In the genomic region with DNA sequence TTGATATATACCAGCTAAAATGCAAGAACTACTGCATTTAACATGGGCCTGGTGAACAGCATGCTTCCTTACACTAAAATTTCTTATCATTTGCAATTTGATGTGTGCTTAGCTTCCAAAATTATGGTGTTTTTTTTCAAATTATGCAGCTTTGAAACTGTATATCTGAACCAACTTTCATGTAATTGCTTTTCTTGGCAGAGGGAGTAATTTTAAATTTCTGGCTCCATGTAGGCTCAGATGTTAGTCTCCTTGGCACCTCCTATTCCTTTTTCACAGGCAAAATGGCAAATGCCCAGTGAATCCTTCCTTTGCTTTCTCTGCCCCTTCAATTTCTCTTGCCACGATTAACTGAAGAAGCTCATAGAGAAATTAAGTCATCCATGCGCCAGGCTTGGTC, we compare ENCODE assay signal across 19 mouse cellular contexts.
"Had no signal": no experiment of that assay in that cellular context is flagged by ENCODE, and none has a peak within 500 bp of the region (broad histone marks: within the 10 kb centered on the region; RNA-seq: fewer than 3 reads in every experiment).

No protein-coding gene starts in this region.

- H3K9me3 ChIP-seq: limb, embryonic 12.5 days; limb, embryonic 15.5 days; midbrain, embryonic 12.5 days; midbrain, embryonic 15.5 days; neural tube, embryonic 12.5 days; neural tube, embryonic 15.5 days had no signal

- H3K4me2 ChIP-seq: limb, embryonic 12.5 days; limb, embryonic 15.5 days; liver, embryonic 11.5 days; lung, embryonic 14.5 days; midbrain, embryonic 12.5 days; midbrain, embryonic 15.5 days; neural tube, embryonic 12.5 days; neural tube, embryonic 15.5 days had no signal

- ATAC-seq: liver, postnatal 0 days; lung, postnatal 0 days; midbrain, embryonic 15.5 days had no signal

- H3K36me3 ChIP-seq: limb, embryonic 12.5 days; limb, embryonic 15.5 days; midbrain, embryonic 12.5 days; midbrain, embryonic 15.5 days; neural tube, embryonic 12.5 days; neural tube, embryonic 15.5 days had no signal

- H3K4me3 ChIP-seq: layer of hippocampus, adult 2 months; limb, embryonic 12.5 days; limb, embryonic 15.5 days; midbrain, embryonic 12.5 days; midbrain, embryonic 15.5 days; neural tube, embryonic 12.5 days; neural tube, embryonic 15.5 days had no signal

- H3K27ac ChIP-seq: kidney, postnatal 0 days; layer of hippocampus, adult 2 months; limb, embryonic 12.5 days; limb, embryonic 15.5 days; liver, embryonic 14.5 days; macrophage; midbrain, embryonic 12.5 days; midbrain, embryonic 15.5 days; neural tube, embryonic 12.5 days; neural tube, embryonic 15.5 days had no signal

- H3K27me3 ChIP-seq: limb, embryonic 12.5 days; limb, embryonic 15.5 days; midbrain, embryonic 12.5 days; midbrain, embryonic 15.5 days; neural tube, embryonic 12.5 days; neural tube, embryonic 15.5 days had no signal

- DNase-seq: kidney, postnatal 25 days; layer of hippocampus, adult 9-11 months; left cerebral cortex, postnatal 4 days; liver, postnatal 0 days; lung, embryonic 14.5 days; thymus, adult 18-20 months; thymus, postnatal 36 days had no signal

- H3K4me1 ChIP-seq: limb, embryonic 12.5 days; limb, embryonic 15.5 days; midbrain, embryonic 12.5 days; midbrain, embryonic 15.5 days; neural tube, embryonic 12.5 days; neural tube, embryonic 15.5 days had no signal

- H3K9ac ChIP-seq: limb, embryonic 12.5 days; limb, embryonic 15.5 days; liver, embryonic 14.5 days; liver, postnatal 0 days; lung, embryonic 14.5 days; midbrain, embryonic 12.5 days; midbrain, embryonic 15.5 days; neural tube, embryonic 12.5 days; neural tube, embryonic 15.5 days had no signal
